Mouse (Mus musculus): ENCODE measurements at regions not wholly inside any gene's neighbourhood (a gene's known extent, or its start where the extent isn't known, plus 50 kb on each side); places are given as distances from the start of the nearest gene placed in this dataset.

GRCm38 (mm10) chr11:19701198-19701597 is 223.0 kb upstream of the Spred2 start:
- TF ChIP-seq CTCF (IDR thresholded peaks at IDR 0.05; ENCODE audit: low read depth) (no peak), EP300 (IDR thresholded peaks at IDR 0.05; ENCODE audit: low read depth) (no peak)

Measured in liver, embryonic 14.5 days (tissue).